In genomic region chr3:75259356-75259755, GRCm38 (mm10) we compare ENCODE assay signal across 12 mouse cellular contexts. TPM values are rescaled to one million over a fixed set of nuclear protein-coding genes. Genes with fewer than 3 reads are reported as not detected.
"Had no signal": no experiment of that assay in that cellular context is flagged by ENCODE, and none has a peak within 500 bp of the region (broad histone marks: within the 10 kb centered on the region; RNA-seq: fewer than 3 reads in every experiment).

No protein-coding gene starts in this region.

- ATAC-seq: intestine, postnatal 0 days; lung, postnatal 0 days; midbrain, embryonic 16.5 days had no signal

- DNase-seq: kidney, adult 8-10 months; kidney, postnatal 25 days; lung, adult 2 months; lung, postnatal 36 days; thymus, adult 18-20 months; thymus, postnatal 36 days had no signal

RNA-seq across cellular contexts. Expression of gene Serpini2, which starts 10.5 kb away (rescaled TPM):
- total RNA-seq: layer of hippocampus, postnatal 10 days; left cerebral cortex, adult 2 months; megakaryocyte progenitor cell, adult 5-6 weeks had no signal
